12 mouse cellular contexts compared by ENCODE assay signal in genomic region chr11:77180886-77181285, GRCm38 (mm10). TPM values are rescaled to one million over a fixed set of nuclear protein-coding genes. Genes with fewer than 3 reads are reported as not detected.
DNase-seq lines count a peak whose midpoint lies in the region; ATAC-seq and TF ChIP-seq lines count a peak whose summit lies in the region.
"Had no signal": no experiment of that assay in that cellular context is flagged by ENCODE, and none has a peak within 500 bp of the region (broad histone marks: within the 10 kb centered on the region; RNA-seq: fewer than 3 reads in every experiment).

No protein-coding gene starts in this region.

- no peak for TF ChIP-seq CTCF in cerebellum, adult 2 months (IDR thresholded peaks at IDR 0.05; ENCODE audit: borderline replicate concordance, insufficient read depth, low read depth, low read length)

- H3K9me3 ChIP-seq in forebrain, embryonic 14.5 days (replicated peaks; ENCODE audit: control insufficient read depth, low read length): no peaks in the 10 kb centered on the region
- H3K9me3 ChIP-seq in forebrain, embryonic 10.5 days: no peaks in the 10 kb centered on the region
- H3K9me3 ChIP-seq in neural tube, embryonic 15.5 days (replicated peaks): no peaks in the 10 kb centered on the region
- H3K9me3 ChIP-seq: embryonic facial prominence, embryonic 15.5 days; hindbrain, embryonic 15.5 days had no signal

- H3K4me2 ChIP-seq in forebrain, embryonic 14.5 days (ENCODE audit: low read length): no peak overlapping the region
- H3K4me2 ChIP-seq in neural tube, embryonic 15.5 days: no peak overlapping the region
- H3K4me2 ChIP-seq: embryonic facial prominence, embryonic 15.5 days; hindbrain, embryonic 15.5 days had no signal

- intact Hi-C loops in gastrocnemius, postnatal 36 days (cut with DNase I): no loop called here

- DNase-seq in forebrain, embryonic 14.5 days (ENCODE audit: low spot score): peak; percentile 90
- no peak for DNase-seq in forebrain, embryonic 10.5 days (ENCODE audit: extremely low spot score, low spot score)
- peak; percentile 16 to 50 for DNase-seq in cerebellum, adult 2 months
- DNase-seq in layer of hippocampus, adult 9-10 months (ENCODE audit: low spot score): peak; percentile 59
- DNase-seq in right cerebral cortex, postnatal 14 days: peak; percentile 34
- no peak for DNase-seq in kidney, postnatal 4 days
- DNase-seq in gastrocnemius, postnatal 36 days: no peak
- DNase-seq: B cell, adult 2 months; lung, adult 18-20 months had no signal

- TF ChIP-seq POLR2A in cerebellum, adult 2 months (IDR thresholded peaks at IDR 0.05; ENCODE audit: borderline replicate concordance, insufficient read depth, low read length): no peak

- 0 out of 2 replicates have a peak, but pooled peaks have one; percentile 42 for ATAC-seq in forebrain, embryonic 14.5 days
- no peak for ATAC-seq in neural tube, embryonic 15.5 days (ENCODE audit: low FRiP score)

- H3K27me3 ChIP-seq in forebrain, embryonic 14.5 days (replicated peaks; ENCODE audit: control insufficient read depth, insufficient read depth, low read length): no peaks in the 10 kb centered on the region
- no peaks in the 10 kb centered on the region for H3K27me3 ChIP-seq in forebrain, embryonic 10.5 days (ENCODE audit: poor library complexity, severe bottlenecking)
- H3K27me3 ChIP-seq in cerebellum, adult 2 months (ENCODE audit: control insufficient read depth, insufficient read depth, low read length): no peaks in the 10 kb centered on the region
- H3K27me3 ChIP-seq in neural tube, embryonic 15.5 days (replicated peaks): no peaks in the 10 kb centered on the region
- H3K27me3 ChIP-seq: embryonic facial prominence, embryonic 15.5 days; hindbrain, embryonic 15.5 days had no signal

- H3K4me1 ChIP-seq in forebrain, embryonic 14.5 days (ENCODE audit: control insufficient read depth, insufficient read depth, low read length): peaks cover 17% of the 10 kb centered on the region
- H3K4me1 ChIP-seq in forebrain, embryonic 10.5 days: no peaks in the 10 kb centered on the region; the same call in 1 of the 2 replicates
- peaks cover 3% of the 10 kb centered on the region; the same call in 1 of the 2 replicates for H3K4me1 ChIP-seq in cerebellum, adult 2 months (ENCODE audit: control insufficient read depth, insufficient read depth, low read length)
- H3K4me1 ChIP-seq in neural tube, embryonic 15.5 days: peaks cover 6% of the 10 kb centered on the region; the same call in 1 of the 2 replicates
- H3K4me1 ChIP-seq: embryonic facial prominence, embryonic 15.5 days had no signal

- no peak overlapping the region for H3K27ac ChIP-seq in forebrain, embryonic 14.5 days (ENCODE audit: low read depth, low read length)
- H3K27ac ChIP-seq in forebrain, embryonic 10.5 days: no peak overlapping the region
- no peak overlapping the region for H3K27ac ChIP-seq in cerebellum, adult 2 months (ENCODE audit: insufficient read depth, low read length)
- H3K27ac ChIP-seq in neural tube, embryonic 15.5 days (replicated peaks): no peak overlapping the region
- H3K27ac ChIP-seq: embryonic facial prominence, embryonic 15.5 days; hindbrain, embryonic 15.5 days had no signal

- H3K9ac ChIP-seq in forebrain, embryonic 14.5 days (ENCODE audit: low read length): no peak overlapping the region
- H3K9ac ChIP-seq in neural tube, embryonic 15.5 days (replicated peaks): no peak overlapping the region
- H3K9ac ChIP-seq: embryonic facial prominence, embryonic 15.5 days; hindbrain, embryonic 15.5 days had no signal

- H3K4me3 ChIP-seq in forebrain, embryonic 14.5 days (ENCODE audit: low read depth, low read length): no peak overlapping the region
- H3K4me3 ChIP-seq in forebrain, embryonic 10.5 days: no peak overlapping the region
- H3K4me3 ChIP-seq in cerebellum, adult 2 months (replicated peaks; ENCODE audit: insufficient read depth, low read depth, low read length): no peak overlapping the region
- no peak overlapping the region for H3K4me3 ChIP-seq in neural tube, embryonic 15.5 days (replicated peaks)
- H3K4me3 ChIP-seq: embryonic facial prominence, embryonic 15.5 days; hindbrain, embryonic 15.5 days had no signal

- WGBS in forebrain, embryonic 14.5 days: 31% methylated on average over 4 of the region's 4 CpGs
- WGBS in forebrain, embryonic 10.5 days: 79% methylated on average over 4 of the region's 4 CpGs
- WGBS in cerebellum, adult 2 months: 5% methylated on average over 4 of the region's 4 CpGs
- WGBS in neural tube, embryonic 15.5 days: 48% methylated on average over 4 of the region's 4 CpGs

- no peaks in the 10 kb centered on the region for H3K36me3 ChIP-seq in forebrain, embryonic 14.5 days (ENCODE audit: control insufficient read depth, insufficient read depth, low read length)
- no peaks in the 10 kb centered on the region for H3K36me3 ChIP-seq in forebrain, embryonic 10.5 days (replicated peaks)
- no peaks in the 10 kb centered on the region for H3K36me3 ChIP-seq in neural tube, embryonic 15.5 days
- H3K36me3 ChIP-seq: embryonic facial prominence, embryonic 15.5 days; hindbrain, embryonic 15.5 days had no signal

RNA-seq across cellular contexts. Expression of gene Efcab5, which starts 7.9 kb away (rescaled TPM):
- polyA plus RNA-seq in forebrain, embryonic 14.5 days (2014; fragmentation: Nextera tagmentation; extraction: Ambion mirVana): 0.49 and 0.74 TPM in 2 replicates
- 0.20 and 0.25 TPM in 2 replicates for polyA plus RNA-seq in forebrain, embryonic 10.5 days (2016; fragmentation: Nextera tagmentation; extraction: Ambion mirVana)
- polyA plus RNA-seq in cerebellum, adult 2 months (2012; rRNA removed): 1.2 and 1.7 TPM in 2 replicates
- polyA plus RNA-seq in neural tube, embryonic 15.5 days (2015; fragmentation: Nextera tagmentation; extraction: Ambion mirVana): 0.77 and 0.82 TPM in 2 replicates
- total RNA-seq in gastrocnemius, postnatal 36 days (2021): under 1 TPM; 0.10 TPM

RNA-seq across cellular contexts. Expression of gene Ssh2, which starts 35.2 kb away (rescaled TPM):
- polyA plus RNA-seq in forebrain, embryonic 14.5 days (2014; fragmentation: Nextera tagmentation; extraction: Ambion mirVana): 15.5 and 18.7 TPM in 2 replicates
- 9.0 and 9.9 TPM in 2 replicates for polyA plus RNA-seq in forebrain, embryonic 10.5 days (2016; fragmentation: Nextera tagmentation; extraction: Ambion mirVana)
- 14.3 and 14.5 TPM in 2 replicates for polyA plus RNA-seq in cerebellum, adult 2 months (2012; rRNA removed)
- polyA plus RNA-seq in neural tube, embryonic 15.5 days (2015; fragmentation: Nextera tagmentation; extraction: Ambion mirVana): 12.8 and 13.9 TPM in 2 replicates
- 10 to 100 TPM; 39.4 to 43.4 TPM for total RNA-seq in gastrocnemius, postnatal 36 days (2021)

Comparison
In these comparisons a context has a peak if more than half of its experiments do, and no peak if none do; other contexts are left out.
1. DNase-seq: peak in forebrain, embryonic 14.5 days (single experiment), cerebellum, adult 2 months (2 of 2), layer of hippocampus, adult 9-10 months (single experiment) and right cerebral cortex, postnatal 14 days (single experiment); none in forebrain, embryonic 10.5 days (single experiment), kidney, postnatal 4 days (0 of 2) and gastrocnemius, postnatal 36 days (0 of 2).